In genomic region chr11:6366434-6366833, GRCm38 (mm10) we compare ENCODE assay signal across 11 mouse cellular contexts. TPM values are rescaled to one million over a fixed set of nuclear protein-coding genes. Genes with fewer than 3 reads are reported as not detected.
DNase-seq lines count a peak whose midpoint lies in the region; ATAC-seq and TF ChIP-seq lines count a peak whose summit lies in the region.
"Had no signal": no experiment of that assay in that cellular context is flagged by ENCODE, and none has a peak within 500 bp of the region (broad histone marks: within the 10 kb centered on the region; RNA-seq: fewer than 3 reads in every experiment).

No protein-coding gene starts in this region.

- no peaks in the 10 kb centered on the region for H3K27me3 ChIP-seq in embryonic facial prominence, embryonic 11.5 days (ENCODE audit: control insufficient read depth, insufficient read depth, low read length)
- H3K27me3 ChIP-seq in embryonic facial prominence, embryonic 10.5 days (replicated peaks; ENCODE audit: low read depth, poor library complexity, severe bottlenecking), result no peaks in the 10 kb centered on the region
- H3K27me3 ChIP-seq in limb, embryonic 12.5 days, result no peaks in the 10 kb centered on the region
- H3K27me3 ChIP-seq in limb, embryonic 10.5 days (ENCODE audit: low read depth, poor library complexity, severe bottlenecking), result no peaks in the 10 kb centered on the region
- peaks cover 5% of the 10 kb centered on the region; the same call in 1 of the 2 replicates for H3K27me3 ChIP-seq in G1E (ENCODE audit: insufficient read depth, low read length)
- no peaks in the 10 kb centered on the region for H3K27me3 ChIP-seq in limb, embryonic 14.5 days (ENCODE audit: control insufficient read depth, insufficient read depth, low read length)
- H3K27me3 ChIP-seq: forebrain, embryonic 15.5 days; liver, embryonic 13.5 days had no signal

- ATAC-seq in embryonic facial prominence, embryonic 11.5 days (replicated peaks; ENCODE audit: insufficient number of reproducible peaks, low FRiP score, low TSS enrichment, low read depth), result peak; percentile 27; the same call in 1 of the 2 replicates
- no peak for ATAC-seq in limb, embryonic 12.5 days (ENCODE audit: insufficient number of reproducible peaks, insufficient read depth, low FRiP score, low TSS enrichment, low read depth)
- ATAC-seq in G1E (ENCODE audit: extremely low read depth, insufficient number of reproducible peaks, low FRiP score, poor library complexity, severe bottlenecking), result no peak
- no peak for ATAC-seq in limb, embryonic 14.5 days (ENCODE audit: low FRiP score, low read depth)

- H3K4me3 ChIP-seq in embryonic facial prominence, embryonic 11.5 days (ENCODE audit: low read depth, low read length), result no peak overlapping the region
- no peak overlapping the region for H3K4me3 ChIP-seq in embryonic facial prominence, embryonic 10.5 days
- H3K4me3 ChIP-seq in limb, embryonic 12.5 days (replicated peaks), result no peak overlapping the region
- no peak overlapping the region for H3K4me3 ChIP-seq in limb, embryonic 10.5 days
- H3K4me3 ChIP-seq in G1E (ENCODE audit: low read depth, low read length), result peak overlapping the region; percentile 42; the same call in 1 of the 2 replicates
- no peak overlapping the region for H3K4me3 ChIP-seq in limb, embryonic 14.5 days (replicated peaks; ENCODE audit: low read length)
- H3K4me3 ChIP-seq: forebrain, embryonic 15.5 days; liver, embryonic 13.5 days had no signal

- H3K4me2 ChIP-seq in embryonic facial prominence, embryonic 11.5 days (ENCODE audit: low read depth, low read length), result no peak overlapping the region
- H3K4me2 ChIP-seq in limb, embryonic 12.5 days, result no peak overlapping the region
- no peak overlapping the region for H3K4me2 ChIP-seq in limb, embryonic 14.5 days (replicated peaks; ENCODE audit: low read depth, low read length, severe bottlenecking)
- H3K4me2 ChIP-seq: forebrain, embryonic 15.5 days; midbrain, embryonic 11.5 days had no signal

- H3K4me1 ChIP-seq in embryonic facial prominence, embryonic 11.5 days (ENCODE audit: control insufficient read depth, insufficient read depth, low read length), result no peaks in the 10 kb centered on the region
- H3K4me1 ChIP-seq in embryonic facial prominence, embryonic 10.5 days, result peaks cover 18% of the 10 kb centered on the region
- no peaks in the 10 kb centered on the region for H3K4me1 ChIP-seq in limb, embryonic 12.5 days (replicated peaks)
- peaks cover 9% of the 10 kb centered on the region for H3K4me1 ChIP-seq in limb, embryonic 10.5 days
- H3K4me1 ChIP-seq in G1E (ENCODE audit: insufficient read depth, low read depth, low read length), result peaks cover 13% of the 10 kb centered on the region
- no peaks in the 10 kb centered on the region for H3K4me1 ChIP-seq in limb, embryonic 14.5 days (ENCODE audit: control insufficient read depth, insufficient read depth, low read length)
- H3K4me1 ChIP-seq: forebrain, embryonic 15.5 days had no signal

- 65% methylated on average over 6 of the region's 6 CpGs for WGBS in embryonic facial prominence, embryonic 11.5 days
- WGBS in embryonic facial prominence, embryonic 10.5 days, result 63% methylated on average over 6 of the region's 6 CpGs
- 51% methylated on average over 6 of the region's 6 CpGs for WGBS in limb, embryonic 12.5 days
- 77% methylated on average over 6 of the region's 6 CpGs for WGBS in limb, embryonic 10.5 days
- WGBS in limb, embryonic 14.5 days, result 42% methylated on average over 6 of the region's 6 CpGs

- TF ChIP-seq CTCF in G1E (IDR thresholded peaks at IDR 0.05; ENCODE audit: low read depth, low read length), result no peak

- no peaks in the 10 kb centered on the region for H3K36me3 ChIP-seq in embryonic facial prominence, embryonic 11.5 days (replicated peaks; ENCODE audit: control insufficient read depth, insufficient read depth, low read depth, low read length)
- no peaks in the 10 kb centered on the region for H3K36me3 ChIP-seq in embryonic facial prominence, embryonic 10.5 days (replicated peaks)
- no peaks in the 10 kb centered on the region for H3K36me3 ChIP-seq in limb, embryonic 12.5 days
- H3K36me3 ChIP-seq in limb, embryonic 10.5 days, result no peaks in the 10 kb centered on the region
- no peaks in the 10 kb centered on the region for H3K36me3 ChIP-seq in G1E (replicated peaks)
- H3K36me3 ChIP-seq in limb, embryonic 14.5 days (ENCODE audit: control insufficient read depth, insufficient read depth, low read length), result no peaks in the 10 kb centered on the region
- H3K36me3 ChIP-seq: forebrain, embryonic 15.5 days; liver, embryonic 13.5 days had no signal

- H3K9ac ChIP-seq in embryonic facial prominence, embryonic 11.5 days (replicated peaks; ENCODE audit: low read length), result no peak overlapping the region
- H3K9ac ChIP-seq in limb, embryonic 12.5 days (replicated peaks), result no peak overlapping the region; the same call in 1 of the 2 replicates
- no peak overlapping the region for H3K9ac ChIP-seq in limb, embryonic 14.5 days (ENCODE audit: low read depth, low read length, severe bottlenecking)
- H3K9ac ChIP-seq: forebrain, embryonic 15.5 days; liver, embryonic 13.5 days had no signal

- no peak for DNase-seq in embryonic facial prominence, embryonic 11.5 days (ENCODE audit: low spot score)
- no peak for DNase-seq in embryonic facial prominence, embryonic 10.5 days (ENCODE audit: low spot score)
- DNase-seq in limb, embryonic 10.5 days (ENCODE audit: low spot score), result no peak
- DNase-seq in G1E (ENCODE audit: low spot score), result no peak
- no peak for DNase-seq in limb, embryonic 14.5 days (ENCODE audit: low spot score)
- DNase-seq in thymus, adult 18-20 months, result no peak
- DNase-seq in left cerebral cortex, adult 18-20 months (ENCODE audit: low spot score in 2 of 2), result no peak

- H3K27ac ChIP-seq in embryonic facial prominence, embryonic 11.5 days (replicated peaks; ENCODE audit: low read depth, low read length), result no peak overlapping the region
- no peak overlapping the region for H3K27ac ChIP-seq in embryonic facial prominence, embryonic 10.5 days (replicated peaks)
- peak overlapping the region; percentile 54 for H3K27ac ChIP-seq in limb, embryonic 12.5 days
- H3K27ac ChIP-seq in limb, embryonic 10.5 days, result no peak overlapping the region
- 0 out of 2 replicates have a peak overlapping the region, but pooled peaks have one; percentile 33 for H3K27ac ChIP-seq in limb, embryonic 14.5 days (replicated peaks; ENCODE audit: low read depth, low read length)
- H3K27ac ChIP-seq: forebrain, embryonic 15.5 days had no signal

- TF ChIP-seq POLR2A in limb, embryonic 14.5 days (IDR thresholded peaks at IDR 0.05; ENCODE audit: borderline replicate concordance, extremely low read depth, insufficient read depth, insufficient read length), result no peak

- H3K9me3 ChIP-seq in embryonic facial prominence, embryonic 11.5 days (replicated peaks; ENCODE audit: control insufficient read depth, low read length), result no peaks in the 10 kb centered on the region
- no peaks in the 10 kb centered on the region for H3K9me3 ChIP-seq in embryonic facial prominence, embryonic 10.5 days
- no peaks in the 10 kb centered on the region for H3K9me3 ChIP-seq in limb, embryonic 12.5 days
- no peaks in the 10 kb centered on the region; the same call in 1 of the 2 replicates for H3K9me3 ChIP-seq in limb, embryonic 10.5 days (replicated peaks)
- no peaks in the 10 kb centered on the region for H3K9me3 ChIP-seq in G1E (replicated peaks)
- H3K9me3 ChIP-seq in limb, embryonic 14.5 days (ENCODE audit: control insufficient read depth, low read length), result no peaks in the 10 kb centered on the region
- H3K9me3 ChIP-seq: forebrain, embryonic 15.5 days; liver, embryonic 13.5 days had no signal

RNA-seq across cellular contexts. Expression of gene Zmiz2, which starts 22.4 kb away (rescaled TPM):
- 9.0 and 9.6 TPM in 2 replicates for polyA plus RNA-seq in embryonic facial prominence, embryonic 11.5 days (2014; fragmentation: Nextera tagmentation; extraction: Ambion mirVana)
- 13.1 and 13.6 TPM in 2 replicates for polyA plus RNA-seq in embryonic facial prominence, embryonic 10.5 days (2016; fragmentation: Nextera tagmentation; extraction: Ambion mirVana)
- polyA plus RNA-seq in limb, embryonic 12.5 days (2016; fragmentation: Nextera tagmentation; extraction: Ambion mirVana), result 10.3 and 10.4 TPM in 2 replicates
- polyA plus RNA-seq in limb, embryonic 10.5 days (2016; fragmentation: Nextera tagmentation; extraction: Ambion mirVana), result 10.9 and 12.4 TPM in 2 replicates
- 63.4 and 75.4 TPM in 2 replicates for total RNA-seq in G1E (2014; fragmentation: Nextera tagmentation)
- total RNA-seq in G1E (2017), result 6.0 and 7.1 TPM in 2 replicates
- polyA plus RNA-seq in G1E (2012), result 245 and 292 TPM in 2 replicates
- polyA plus RNA-seq in limb, embryonic 14.5 days (2012; rRNA removed), result 34.1 and 47.4 TPM in 2 replicates
- 12.4 and 12.9 TPM in 2 replicates for polyA plus RNA-seq in limb, embryonic 14.5 days (2014; fragmentation: Nextera tagmentation; extraction: Ambion mirVana)
- 100 to 1,000 TPM; 217 to 224 TPM for total RNA-seq in left cerebral cortex, adult 18-20 months (2021)

RNA-seq across cellular contexts. Expression of gene Ppia, which starts 48.8 kb away (rescaled TPM):
- polyA plus RNA-seq in embryonic facial prominence, embryonic 11.5 days (2014; fragmentation: Nextera tagmentation; extraction: Ambion mirVana), result 5,819 and 6,203 TPM in 2 replicates
- polyA plus RNA-seq in embryonic facial prominence, embryonic 10.5 days (2016; fragmentation: Nextera tagmentation; extraction: Ambion mirVana), result 6,156 and 6,219 TPM in 2 replicates
- 5,590 and 5,882 TPM in 2 replicates for polyA plus RNA-seq in limb, embryonic 12.5 days (2016; fragmentation: Nextera tagmentation; extraction: Ambion mirVana)
- 5,840 and 6,698 TPM in 2 replicates for polyA plus RNA-seq in limb, embryonic 10.5 days (2016; fragmentation: Nextera tagmentation; extraction: Ambion mirVana)
- total RNA-seq in G1E (2014; fragmentation: Nextera tagmentation) (1,642 and 2,027 TPM in 2 replicates), G1E (2017) (3,073 and 3,673 TPM in 2 replicates)
- polyA plus RNA-seq in G1E (2012), result 182 and 196 TPM in 2 replicates
- polyA plus RNA-seq in limb, embryonic 14.5 days (2012; rRNA removed), result 2,776 and 3,384 TPM in 2 replicates
- 4,586 and 4,744 TPM in 2 replicates for polyA plus RNA-seq in limb, embryonic 14.5 days (2014; fragmentation: Nextera tagmentation; extraction: Ambion mirVana)
- 1,000 to 10,000 TPM; 1,850 TPM for total RNA-seq in left cerebral cortex, adult 18-20 months (2021)

Comparison
In these comparisons a context has a peak if more than half of its experiments do, and no peak if none do; other contexts are left out.
1. H3K27ac ChIP-seq: peak in limb, embryonic 12.5 days (single experiment) and limb, embryonic 14.5 days (single experiment); none in embryonic facial prominence, embryonic 11.5 days (single experiment), embryonic facial prominence, embryonic 10.5 days (single experiment) and limb, embryonic 10.5 days (single experiment).
2. RNA of gene Ppia, which starts 48.8 kb away (polyA plus RNA-seq): 5,819 to 6,203 TPM in embryonic facial prominence, embryonic 11.5 days, 6,156 to 6,219 TPM in embryonic facial prominence, embryonic 10.5 days, 5,590 to 5,882 TPM in limb, embryonic 12.5 days, 5,840 to 6,698 TPM in limb, embryonic 10.5 days and 2,776 to 4,744 TPM in limb, embryonic 14.5 days; 182 to 196 TPM in G1E; every median in the first group is over 10 times any median in the second.